Mouse (Mus musculus): ENCODE results near the gene Krtap5-3. TPM values are rescaled to one million over a fixed set of nuclear protein-coding genes. Genes with fewer than 3 reads are reported as not detected.

The Krtap5-3 gene
- polyA plus RNA-seq, 1 experiment from 2014 or later = not detected

Other genes starting within 250 kb of the Krtap5-3 start
- gene Mob2, start 140.3 kb upstream of the Krtap5-3 start, polyA plus RNA-seq (2015; fragmentation: Nextera tagmentation; extraction: Ambion mirVana) = 66.1 and 69.2 TPM in 2 replicates
- 2.4 and 2.6 TPM in 2 replicates for gene Dusp8, start 105.5 kb upstream of the Krtap5-3 start, polyA plus RNA-seq (2015; fragmentation: Nextera tagmentation; extraction: Ambion mirVana)
- not detected in 2 replicates for gene Gm45618, start 80.6 kb upstream of the Krtap5-3 start, polyA plus RNA-seq (2015; fragmentation: Nextera tagmentation; extraction: Ambion mirVana)
- gene Gm39115, start 65.3 kb upstream of the Krtap5-3 start, polyA plus RNA-seq (2015; fragmentation: Nextera tagmentation; extraction: Ambion mirVana) = not detected in 2 replicates
- not detected in 2 replicates for gene Gm45337, start 56.8 kb upstream of the Krtap5-3 start, polyA plus RNA-seq (2015; fragmentation: Nextera tagmentation; extraction: Ambion mirVana)
- not detected in 2 replicates for gene Gm29735, start 44.3 kb upstream of the Krtap5-3 start, polyA plus RNA-seq (2015; fragmentation: Nextera tagmentation; extraction: Ambion mirVana)
- not detected in 2 replicates for gene Gm4553, start 35.6 kb upstream of the Krtap5-3 start, polyA plus RNA-seq (2015; fragmentation: Nextera tagmentation; extraction: Ambion mirVana)
- not detected in 2 replicates for gene Krtap5-2, start 25.4 kb upstream of the Krtap5-3 start, polyA plus RNA-seq (2015; fragmentation: Nextera tagmentation; extraction: Ambion mirVana)
- not detected in 2 replicates for gene Gm10153, start 11.0 kb upstream of the Krtap5-3 start, polyA plus RNA-seq (2015; fragmentation: Nextera tagmentation; extraction: Ambion mirVana)
- not detected in 2 replicates for gene Gm7579, start 10.5 kb downstream of the Krtap5-3 start, polyA plus RNA-seq (2015; fragmentation: Nextera tagmentation; extraction: Ambion mirVana)
- gene Krtap5-5, start 28.6 kb downstream of the Krtap5-3 start, polyA plus RNA-seq (2015; fragmentation: Nextera tagmentation; extraction: Ambion mirVana) = not detected in 2 replicates
- gene Gm40460, start 39.7 kb downstream of the Krtap5-3 start, polyA plus RNA-seq (2015; fragmentation: Nextera tagmentation; extraction: Ambion mirVana) = not detected in 2 replicates
- gene Gm2431, start 57.0 kb downstream of the Krtap5-3 start, polyA plus RNA-seq (2015; fragmentation: Nextera tagmentation; extraction: Ambion mirVana) = not detected in 2 replicates
- not detected in 2 replicates for gene Gm4559, start 73.0 kb downstream of the Krtap5-3 start, polyA plus RNA-seq (2015; fragmentation: Nextera tagmentation; extraction: Ambion mirVana)
- gene Krtap5-1, start 95.8 kb downstream of the Krtap5-3 start, polyA plus RNA-seq (2015; fragmentation: Nextera tagmentation; extraction: Ambion mirVana) = not detected in 2 replicates
- not detected in 2 replicates for gene Krtap5-4, start 102.2 kb downstream of the Krtap5-3 start, polyA plus RNA-seq (2015; fragmentation: Nextera tagmentation; extraction: Ambion mirVana)
- gene Ifitm10, start 172.4 kb downstream of the Krtap5-3 start, polyA plus RNA-seq (2015; fragmentation: Nextera tagmentation; extraction: Ambion mirVana) = 2.5 and 3.3 TPM in 2 replicates
- gene Gm49369, start 181.3 kb downstream of the Krtap5-3 start, polyA plus RNA-seq (2015; fragmentation: Nextera tagmentation; extraction: Ambion mirVana) = not detected in 2 replicates
- 210 and 222 TPM in 2 replicates for gene Ctsd, start 186.7 kb downstream of the Krtap5-3 start, polyA plus RNA-seq (2015; fragmentation: Nextera tagmentation; extraction: Ambion mirVana)
- gene Syt8, start 233.5 kb downstream of the Krtap5-3 start, polyA plus RNA-seq (2015; fragmentation: Nextera tagmentation; extraction: Ambion mirVana) = 0.37 and 0.66 TPM in 2 replicates
- gene Tnni2, start 240.4 kb downstream of the Krtap5-3 start, polyA plus RNA-seq (2015; fragmentation: Nextera tagmentation; extraction: Ambion mirVana) = 7.7 and 8.4 TPM in 2 replicates

Data from embryonic facial prominence, embryonic 13.5 days (tissue).